Mouse (Mus musculus): ENCODE measurements around the gene Mrpl50. TPM values are rescaled to one million over a fixed set of nuclear protein-coding genes. Genes with fewer than 3 reads are reported as not detected.

Mrpl50 gene
- total and polyA plus RNA-seq, 3 experiments = 4.3 to 58.4 (median 47.7) TPM

DNA sequence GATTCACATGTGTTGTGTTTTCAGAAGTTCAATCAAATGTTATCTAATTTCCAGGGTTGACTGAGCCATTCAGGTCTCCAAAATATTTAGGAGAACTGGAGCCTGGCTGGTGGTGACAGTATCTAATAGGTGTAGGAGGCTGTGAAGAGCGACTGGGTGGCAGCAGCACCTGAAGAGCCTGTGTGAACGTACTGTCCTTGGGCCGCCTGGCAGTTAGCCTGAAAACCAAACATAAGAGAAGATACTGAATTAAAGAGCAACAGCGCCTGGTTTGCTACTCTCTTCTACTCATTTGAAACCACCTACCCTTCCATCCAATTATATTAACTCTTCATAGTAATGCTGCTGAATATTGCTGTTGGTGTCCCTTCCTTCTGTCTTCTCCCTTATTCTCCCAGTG, 15.8 kb upstream of the Mrpl50 start:
- TF ChIP-seq CTCF (IDR thresholded peaks at IDR 0.05; ENCODE audit: low read depth, low read length) (no peak), TAL1 (conservative IDR thresholded peaks at IDR 0.05; ENCODE audit: low read depth, low read length) (no peak), GATA2 (IDR thresholded peaks at IDR 0.05; ENCODE audit: borderline replicate concordance, low read depth, low read length) (no peak), POLR2AphosphoS5 (IDR thresholded peaks at IDR 0.05; ENCODE audit: insufficient replicate concordance, low read depth, low read length) (no peak), GATA1 (IDR thresholded peaks at IDR 0.05; ENCODE audit: borderline replicate concordance, low read length) (no peak)
- Histone ChIP-seq H3K27me3 (ENCODE audit: insufficient read depth, low read length) (peaks cover 4% of the 10 kb centered on the region; the same call in 1 of the 2 replicates), H3K4me3 (ENCODE audit: low read depth, low read length) (no peak overlapping the region), H3K4me1 (ENCODE audit: insufficient read depth, low read depth, low read length) (no peaks in the 10 kb centered on the region), H3K9me3 (replicated peaks) (no peaks in the 10 kb centered on the region), H3K36me3 (replicated peaks) (no peaks in the 10 kb centered on the region)
- no peak for DNase-seq (ENCODE audit: low spot score)
- ATAC-seq (ENCODE audit: extremely low read depth, insufficient number of reproducible peaks, low FRiP score, poor library complexity, severe bottlenecking) = no peak

- H3K36me3 ChIP-seq (replicated peaks) = no peaks in the 10 kb centered on the region
These were observed 14.9 kb upstream of the Mrpl50 start for GRCm38 (mm10) chr4:49535675-49536294.

DNA sequence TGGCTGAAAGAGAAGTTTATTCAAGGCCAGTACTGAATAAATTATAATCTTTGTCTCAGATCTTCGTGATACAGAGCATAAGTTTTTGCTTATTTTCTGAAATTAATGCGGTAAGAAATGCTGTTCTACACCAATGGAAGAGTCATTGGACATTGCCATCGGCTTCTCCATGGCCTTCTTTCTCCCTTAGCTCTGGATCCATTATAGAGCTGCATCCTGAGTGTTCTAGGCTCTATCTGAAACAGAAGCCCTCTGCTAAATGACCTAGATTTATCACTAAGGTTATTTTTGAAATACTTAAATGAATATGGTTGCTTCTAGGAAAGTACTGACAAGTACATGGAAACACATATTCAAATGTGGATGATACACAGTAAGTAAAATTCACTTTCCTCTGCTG, 14.1 kb upstream of the Mrpl50 start:
- no peak for TF ChIP-seq GATA2 (IDR thresholded peaks at IDR 0.05; ENCODE audit: borderline replicate concordance, low read depth, low read length)
- TF ChIP-seq GATA1 (IDR thresholded peaks at IDR 0.05; ENCODE audit: borderline replicate concordance, low read length) = no peak
- ATAC-seq (ENCODE audit: extremely low read depth, insufficient number of reproducible peaks, low FRiP score, poor library complexity, severe bottlenecking) (no peak), DNase-seq (ENCODE audit: low spot score) (no peak)
- H3K4me3 ChIP-seq (ENCODE audit: low read depth, low read length) = no peak overlapping the region
- peaks cover 3% of the 10 kb centered on the region for H3K9me3 ChIP-seq (replicated peaks)
- no peaks in the 10 kb centered on the region for H3K4me1 ChIP-seq (ENCODE audit: insufficient read depth, low read depth, low read length)
- H3K36me3 ChIP-seq (replicated peaks) = peaks cover 5% of the 10 kb centered on the region
- H3K27me3 ChIP-seq (ENCODE audit: insufficient read depth, low read length) = peaks cover 4% of the 10 kb centered on the region; the same call in 1 of the 2 replicates

More at GRCm38 (mm10) chr4:49535675-49536294, 14.9 kb upstream of the Mrpl50 start:
- H3K4me3 ChIP-seq (ENCODE audit: low read depth, low read length) = no peak overlapping the region
- no peak for ATAC-seq (ENCODE audit: extremely low read depth, insufficient number of reproducible peaks, low FRiP score, poor library complexity, severe bottlenecking)
- H3K4me1 ChIP-seq (ENCODE audit: insufficient read depth, low read depth, low read length) = no peaks in the 10 kb centered on the region
- H3K9me3 ChIP-seq (replicated peaks) = no peaks in the 10 kb centered on the region
- H3K27me3 ChIP-seq (ENCODE audit: insufficient read depth, low read length) = peaks cover 4% of the 10 kb centered on the region; the same call in 1 of the 2 replicates
- no peak for TF ChIP-seq GATA1 (IDR thresholded peaks at IDR 0.05; ENCODE audit: borderline replicate concordance, low read length)
- no peak for TF ChIP-seq GATA2 (IDR thresholded peaks at IDR 0.05; ENCODE audit: borderline replicate concordance, low read depth, low read length)
- TF ChIP-seq POLR2AphosphoS5 (IDR thresholded peaks at IDR 0.05; ENCODE audit: insufficient replicate concordance, low read depth, low read length) = no peak
- no peak for DNase-seq (ENCODE audit: low spot score)

DNA sequence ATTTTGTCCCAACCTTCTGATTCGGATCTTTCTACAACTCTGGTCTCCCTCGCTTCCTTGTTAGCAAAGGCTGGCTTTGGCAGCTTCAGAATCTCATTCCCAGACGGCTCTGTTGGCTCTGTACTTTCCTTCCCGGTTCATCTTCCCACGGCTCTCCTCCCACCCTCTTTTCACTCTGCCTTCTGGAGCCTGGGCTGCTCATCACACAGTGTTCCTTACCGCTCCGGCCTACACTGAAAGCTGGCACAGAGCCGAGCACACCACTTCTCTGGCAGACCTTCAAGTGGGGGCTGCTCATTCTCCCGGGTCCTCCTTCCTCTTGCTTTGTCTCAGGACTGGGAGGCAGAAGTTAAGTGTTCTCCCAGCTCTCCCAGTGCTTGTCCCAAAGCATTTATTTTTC, 1.7 kb upstream of the Mrpl50 start:
- DNase-seq (ENCODE audit: low spot score) (no peak), ATAC-seq (ENCODE audit: extremely low read depth, insufficient number of reproducible peaks, low FRiP score, poor library complexity, severe bottlenecking) (no peak)
- Histone ChIP-seq H3K9me3 (replicated peaks) (no peaks in the 10 kb centered on the region), H3K4me1 (ENCODE audit: insufficient read depth, low read depth, low read length) (peaks cover 26% of the 10 kb centered on the region), H3K4me3 (ENCODE audit: low read depth, low read length) (no peak overlapping the region), H3K36me3 (replicated peaks) (peaks cover 28% of the 10 kb centered on the region), H3K27me3 (ENCODE audit: insufficient read depth, low read length) (no peaks in the 10 kb centered on the region)
- TF ChIP-seq POLR2AphosphoS5 (IDR thresholded peaks at IDR 0.05; ENCODE audit: insufficient replicate concordance, low read depth, low read length) = no peak
- TF ChIP-seq GATA2 (IDR thresholded peaks at IDR 0.05; ENCODE audit: borderline replicate concordance, low read depth, low read length) = no peak
- TF ChIP-seq GATA1 (IDR thresholded peaks at IDR 0.05; ENCODE audit: borderline replicate concordance, low read length) = no peak
- TF ChIP-seq TAL1 (conservative IDR thresholded peaks at IDR 0.05; ENCODE audit: low read depth, low read length) = no peak
- TF ChIP-seq CTCF (IDR thresholded peaks at IDR 0.05; ENCODE audit: low read depth, low read length) = no peak

- Histone ChIP-seq H3K27me3 (ENCODE audit: insufficient read depth, low read length) (no peaks in the 10 kb centered on the region), H3K9me3 (replicated peaks) (no peaks in the 10 kb centered on the region), H3K4me1 (ENCODE audit: insufficient read depth, low read depth, low read length) (peaks cover 30% of the 10 kb centered on the region), H3K36me3 (replicated peaks) (peaks cover 35% of the 10 kb centered on the region), H3K4me3 (ENCODE audit: low read depth, low read length) (peak overlapping the region; percentile 78)
- TF ChIP-seq GATA1 (IDR thresholded peaks at IDR 0.05; ENCODE audit: borderline replicate concordance, low read length) = no peak
- TF ChIP-seq TAL1 (conservative IDR thresholded peaks at IDR 0.05; ENCODE audit: low read depth, low read length) = no peak
- no peak for TF ChIP-seq GATA2 (IDR thresholded peaks at IDR 0.05; ENCODE audit: borderline replicate concordance, low read depth, low read length)
- no peak for TF ChIP-seq POLR2AphosphoS5 (IDR thresholded peaks at IDR 0.05; ENCODE audit: insufficient replicate concordance, low read depth, low read length)
- no peak for TF ChIP-seq CTCF (IDR thresholded peaks at IDR 0.05; ENCODE audit: low read depth, low read length)
- ATAC-seq (ENCODE audit: extremely low read depth, insufficient number of reproducible peaks, low FRiP score, poor library complexity, severe bottlenecking) (peak; percentile 9), DNase-seq (ENCODE audit: low spot score) (peak; percentile 8)
These were observed 453 bp upstream of the Mrpl50 start for GRCm38 (mm10) chr4:49521346-49521745.

DNA sequence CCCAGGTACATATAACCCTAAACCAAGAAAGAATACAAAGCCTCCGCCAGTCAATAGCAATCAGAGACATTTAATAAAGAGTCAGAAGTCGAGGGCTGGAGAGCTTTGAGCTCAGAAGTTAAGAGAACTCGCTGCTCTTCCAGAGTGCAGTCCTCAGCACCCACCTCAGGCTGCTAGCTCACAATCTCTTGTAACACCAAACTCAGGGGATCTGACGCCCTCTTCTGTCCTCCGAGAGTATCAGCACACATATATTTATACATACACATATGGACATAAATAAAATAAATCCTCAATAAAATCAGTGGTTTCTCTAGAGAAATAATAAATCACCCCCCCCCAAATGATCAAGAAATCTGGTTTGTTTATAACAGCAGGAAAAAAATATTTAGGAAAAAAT, 1.4 kb downstream of the Mrpl50 start:
- no peak for TF ChIP-seq GATA2 (IDR thresholded peaks at IDR 0.05; ENCODE audit: borderline replicate concordance, low read depth, low read length)
- no peak for TF ChIP-seq CTCF (IDR thresholded peaks at IDR 0.05; ENCODE audit: low read depth, low read length)
- no peak for TF ChIP-seq GATA1 (IDR thresholded peaks at IDR 0.05; ENCODE audit: borderline replicate concordance, low read length)
- no peak for TF ChIP-seq TAL1 (conservative IDR thresholded peaks at IDR 0.05; ENCODE audit: low read depth, low read length)
- TF ChIP-seq POLR2AphosphoS5 (IDR thresholded peaks at IDR 0.05; ENCODE audit: insufficient replicate concordance, low read depth, low read length) = no peak
- peaks cover 30% of the 10 kb centered on the region for H3K4me1 ChIP-seq (ENCODE audit: insufficient read depth, low read depth, low read length)
- peaks cover 41% of the 10 kb centered on the region for H3K36me3 ChIP-seq (replicated peaks)
- peak overlapping the region; percentile 31; the same call in 1 of the 2 replicates for H3K4me3 ChIP-seq (ENCODE audit: low read depth, low read length)
- no peaks in the 10 kb centered on the region for H3K27me3 ChIP-seq (ENCODE audit: insufficient read depth, low read length)
- H3K9me3 ChIP-seq (replicated peaks) = no peaks in the 10 kb centered on the region
- no peak for ATAC-seq (ENCODE audit: extremely low read depth, insufficient number of reproducible peaks, low FRiP score, poor library complexity, severe bottlenecking)
- DNase-seq (ENCODE audit: low spot score) = no peak

Measured in G1E (cell line).